Mouse (Mus musculus): ENCODE measurements around the gene Rit1.

Rit1 gene

GRCm38 (mm10) chr3:88716399-88717197, at the start of gene Rit1:
TSS of gene Rit1 (plus strand) at chr3:88716838.
- Histone ChIP-seq H3K4me1 (replicated peaks; ENCODE audit: low read depth, low read length) (peaks cover 29% of the 10 kb centered on the region), H3K27me3 (ENCODE audit: insufficient read depth, low read length) (no peaks in the 10 kb centered on the region), H3K9me3 (ENCODE audit: low read length) (no peaks in the 10 kb centered on the region), H3K4me3 (replicated peaks; ENCODE audit: low read length) (peak within 1 kb of the TSS; percentile 82), H3K36me3 (ENCODE audit: insufficient read depth, low read length) (peaks cover 41% of the 10 kb centered on the region)
- no peak for TF ChIP-seq POU5F1 (IDR thresholded peaks at IDR 0.05; ENCODE audit: borderline replicate concordance, low read length)
- no peak for TF ChIP-seq CTCF (conservative IDR thresholded peaks at IDR 0.05; ENCODE audit: low read length)
- TF ChIP-seq NANOG (IDR thresholded peaks at IDR 0.05; ENCODE audit: borderline replicate concordance, low read length): no peak

- H3K36me3 ChIP-seq (ENCODE audit: insufficient read depth, low read length): no peaks in the 10 kb centered on the region
- peaks cover 38% of the 10 kb centered on the region for H3K9me3 ChIP-seq (ENCODE audit: low read length)
- no peak for TF ChIP-seq POU5F1 (IDR thresholded peaks at IDR 0.05; ENCODE audit: borderline replicate concordance, low read length)
- TF ChIP-seq NANOG (IDR thresholded peaks at IDR 0.05; ENCODE audit: borderline replicate concordance, low read length): no peak
- peak; percentile 51 for TF ChIP-seq CTCF (conservative IDR thresholded peaks at IDR 0.05; ENCODE audit: low read length)
- H3K4me1 ChIP-seq (replicated peaks; ENCODE audit: low read depth, low read length): peaks cover 4% of the 10 kb centered on the region
- no peak overlapping the region for H3K4me3 ChIP-seq (replicated peaks; ENCODE audit: low read length)
- H3K27me3 ChIP-seq (ENCODE audit: insufficient read depth, low read length): no peaks in the 10 kb centered on the region
These were observed 39.2 kb upstream of the Rit1 start for GRCm38 (mm10) chr3:88677399-88677798.

GRCm38 (mm10) chr3:88683814-88684213, 32.8 kb upstream of the Rit1 start:
- H3K4me3 ChIP-seq (replicated peaks; ENCODE audit: low read length): no peak overlapping the region
- H3K27me3 ChIP-seq (ENCODE audit: insufficient read depth, low read length): no peaks in the 10 kb centered on the region
- no peaks in the 10 kb centered on the region for H3K9me3 ChIP-seq (ENCODE audit: low read length)
- peaks cover 23% of the 10 kb centered on the region for H3K4me1 ChIP-seq (replicated peaks; ENCODE audit: low read depth, low read length)
- peaks cover 24% of the 10 kb centered on the region for H3K36me3 ChIP-seq (ENCODE audit: insufficient read depth, low read length)
- TF ChIP-seq CTCF (conservative IDR thresholded peaks at IDR 0.05; ENCODE audit: low read length): no peak
- no peak for TF ChIP-seq NANOG (IDR thresholded peaks at IDR 0.05; ENCODE audit: borderline replicate concordance, low read length)
- TF ChIP-seq POU5F1 (IDR thresholded peaks at IDR 0.05; ENCODE audit: borderline replicate concordance, low read length): no peak

DNA sequence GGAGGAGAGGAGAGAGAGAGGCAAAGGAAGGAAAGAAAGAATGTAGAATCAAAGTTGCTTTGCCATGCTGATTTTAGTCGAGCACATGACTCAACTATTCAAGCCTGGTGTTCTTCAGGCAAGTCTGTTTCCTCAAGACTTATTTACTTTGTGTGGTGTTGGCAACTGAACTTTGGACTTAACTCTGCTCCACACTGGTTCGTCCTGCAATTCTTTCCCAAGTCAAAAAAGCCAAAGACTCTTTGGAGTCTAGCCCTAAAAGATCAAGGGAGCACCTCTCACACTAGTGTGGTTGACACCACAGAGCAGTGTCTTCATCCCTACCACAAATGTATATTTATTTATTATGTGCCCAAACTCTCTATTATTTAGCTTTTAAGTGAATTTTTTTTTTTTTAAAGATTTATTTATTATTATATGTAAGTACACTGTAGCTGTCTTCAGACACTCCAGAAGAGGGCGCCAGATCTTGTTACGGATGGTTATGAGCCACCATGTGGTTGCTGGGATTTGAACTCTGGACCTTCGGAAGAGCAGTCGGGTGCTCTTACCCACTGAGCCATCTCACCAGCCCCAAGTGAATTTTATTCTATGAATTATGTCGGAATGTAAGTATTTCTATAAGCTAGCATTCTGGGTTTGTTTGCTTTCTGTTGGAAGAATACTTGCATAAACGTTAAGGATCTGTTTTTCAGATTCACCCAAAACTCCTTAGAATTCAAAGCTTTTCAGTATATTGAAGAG, 32.2 kb upstream of the Rit1 start:
- Histone ChIP-seq H3K36me3 (ENCODE audit: insufficient read depth, low read length) (peaks cover 30% of the 10 kb centered on the region), H3K4me3 (replicated peaks; ENCODE audit: low read length) (peak overlapping the region; percentile 97), H3K27me3 (ENCODE audit: insufficient read depth, low read length) (no peaks in the 10 kb centered on the region), H3K4me1 (replicated peaks; ENCODE audit: low read depth, low read length) (peaks cover 29% of the 10 kb centered on the region), H3K9me3 (ENCODE audit: low read length) (no peaks in the 10 kb centered on the region)
- TF ChIP-seq NANOG (IDR thresholded peaks at IDR 0.05; ENCODE audit: borderline replicate concordance, low read length) (no peak), CTCF (conservative IDR thresholded peaks at IDR 0.05; ENCODE audit: low read length) (no peak; the same call in 1 of the 2 replicates), POU5F1 (IDR thresholded peaks at IDR 0.05; ENCODE audit: borderline replicate concordance, low read length) (no peak)

DNA sequence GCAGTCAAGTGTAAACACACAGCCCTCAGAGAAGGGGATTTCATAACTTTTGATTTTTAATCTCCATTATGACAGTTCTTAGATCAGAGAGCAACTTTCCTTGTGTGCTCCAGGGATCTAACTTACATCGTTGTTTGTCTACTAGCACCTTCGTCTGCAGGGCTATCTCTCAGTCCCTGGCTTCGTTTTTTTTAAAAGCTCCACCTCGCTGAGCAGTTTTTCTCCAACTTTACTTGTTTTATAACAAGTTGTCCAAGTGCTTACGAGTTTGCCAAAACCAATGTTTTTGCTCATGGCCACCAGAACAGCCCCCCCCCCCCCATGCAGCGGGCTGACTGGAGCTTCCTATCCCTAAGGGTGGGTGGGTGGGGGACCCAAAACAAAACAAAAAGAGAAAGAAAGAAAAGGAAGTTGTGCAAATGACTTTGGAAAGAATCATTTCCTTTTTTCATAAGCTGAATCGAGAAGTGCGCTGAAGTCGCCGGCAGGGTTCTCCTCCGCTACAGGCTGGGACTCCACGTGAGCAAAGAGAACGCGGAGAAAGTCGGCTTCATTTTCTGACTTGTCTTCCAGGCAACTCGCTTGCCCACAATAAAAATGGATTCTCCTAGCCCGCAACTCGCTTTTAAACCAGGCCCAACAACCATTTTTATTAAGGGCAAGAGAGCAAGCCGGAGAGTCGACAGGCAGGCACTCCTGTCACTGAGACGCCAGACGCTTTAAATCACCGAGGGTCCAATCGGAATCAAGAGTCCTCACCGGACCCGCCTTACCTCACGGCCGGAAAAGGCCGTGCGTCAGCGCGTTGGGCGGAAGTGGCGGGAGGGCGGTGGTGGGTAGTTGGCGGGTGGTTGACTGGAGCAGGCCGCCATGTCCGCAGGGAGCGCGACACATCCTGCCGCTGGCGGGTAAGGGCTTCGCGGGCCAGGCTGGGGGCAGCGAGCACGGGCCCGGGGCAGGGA, 31.4 kb upstream of the Rit1 start, which contains the start of gene Khdc4:
Gene Khdc4 (plus strand): TSS at position 824 of the 962 bp plus-strand sequence.
- TF ChIP-seq POU5F1 (IDR thresholded peaks at IDR 0.05; ENCODE audit: borderline replicate concordance, low read length) (no peak), CTCF (conservative IDR thresholded peaks at IDR 0.05; ENCODE audit: low read length) (no peak), NANOG (IDR thresholded peaks at IDR 0.05; ENCODE audit: borderline replicate concordance, low read length) (no peak)
- H3K36me3 ChIP-seq (ENCODE audit: insufficient read depth, low read length): peaks cover 39% of the 10 kb centered on the region
- no peaks in the 10 kb centered on the region for H3K9me3 ChIP-seq (ENCODE audit: low read length)
- H3K4me3 ChIP-seq (replicated peaks; ENCODE audit: low read length): peak within 1 kb of the TSS; percentile 97
- no peaks in the 10 kb centered on the region for H3K27me3 ChIP-seq (ENCODE audit: insufficient read depth, low read length)
- peaks cover 37% of the 10 kb centered on the region for H3K4me1 ChIP-seq (replicated peaks; ENCODE audit: low read depth, low read length)

DNA sequence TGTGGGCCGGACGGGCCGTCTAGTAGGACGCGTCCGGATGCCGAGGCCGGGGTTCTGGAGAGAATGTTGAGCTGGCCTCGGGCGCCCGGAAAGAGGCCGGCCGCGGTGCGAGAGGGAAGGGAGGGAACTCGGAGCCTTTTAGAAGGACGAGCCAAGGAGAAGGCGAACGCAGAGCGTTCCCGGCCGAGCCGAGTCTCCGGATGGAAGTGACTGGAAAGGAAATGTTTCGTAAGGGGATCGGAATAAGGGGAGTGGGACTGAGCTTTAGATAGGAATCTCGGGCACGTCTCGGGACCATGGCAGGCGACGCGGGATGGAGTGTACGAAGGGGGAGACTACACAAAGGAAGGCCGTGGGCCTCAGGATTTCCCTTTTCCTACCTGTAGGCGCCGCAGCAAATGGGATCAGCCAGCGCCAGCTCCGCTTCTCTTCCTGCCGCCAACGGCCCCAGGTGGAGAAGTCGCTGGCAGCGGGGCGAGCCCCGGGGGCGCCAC, 30.6 kb upstream of the Rit1 start:
- Histone ChIP-seq H3K36me3 (ENCODE audit: insufficient read depth, low read length) (peaks cover 46% of the 10 kb centered on the region), H3K4me1 (replicated peaks; ENCODE audit: low read depth, low read length) (peaks cover 41% of the 10 kb centered on the region), H3K9me3 (ENCODE audit: low read length) (no peaks in the 10 kb centered on the region), H3K27me3 (ENCODE audit: insufficient read depth, low read length) (no peaks in the 10 kb centered on the region), H3K4me3 (replicated peaks; ENCODE audit: low read length) (peak overlapping the region; percentile 97)
- no peak for TF ChIP-seq POU5F1 (IDR thresholded peaks at IDR 0.05; ENCODE audit: borderline replicate concordance, low read length)
- TF ChIP-seq NANOG (IDR thresholded peaks at IDR 0.05; ENCODE audit: borderline replicate concordance, low read length): no peak

DNA sequence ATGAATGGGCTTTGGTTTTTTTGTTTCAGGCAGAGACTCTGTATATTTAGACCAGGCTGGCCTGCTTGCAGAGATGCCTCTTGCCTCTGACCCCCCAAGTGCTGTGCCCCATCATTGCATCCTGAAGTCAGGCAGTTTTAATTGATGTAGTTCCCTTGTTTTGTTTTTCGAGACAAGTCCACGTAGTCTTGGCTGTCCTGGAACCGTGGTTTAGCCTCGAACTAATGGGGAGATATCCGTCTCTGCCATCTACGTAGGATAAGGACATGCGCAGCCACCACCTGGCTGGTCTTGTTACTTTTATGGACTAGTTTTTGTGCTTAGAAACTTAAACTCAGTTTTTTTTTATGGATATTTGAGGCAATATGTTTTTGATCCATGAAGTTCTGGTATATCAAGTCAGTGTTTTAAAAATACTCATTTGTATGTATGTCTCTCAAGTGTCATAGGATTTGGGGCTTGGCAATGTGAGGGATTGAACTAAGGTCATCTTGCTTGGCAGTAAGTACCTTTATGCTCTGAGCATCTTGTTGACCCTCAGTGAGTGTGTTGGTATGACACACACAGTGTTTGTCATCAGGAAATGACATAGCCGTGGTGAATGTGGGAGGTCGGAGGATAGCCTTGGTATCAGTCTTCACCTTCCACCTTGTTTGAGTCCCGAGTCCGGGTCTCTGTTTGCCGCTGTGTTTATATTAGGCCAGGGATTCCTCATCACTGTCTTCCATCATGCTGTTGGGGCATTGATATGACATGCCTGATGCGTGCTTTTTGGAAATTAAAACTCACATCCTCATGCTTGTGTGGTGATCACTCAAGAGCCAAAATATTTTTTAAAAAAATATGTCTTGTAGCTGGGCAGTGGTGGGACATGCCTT, 29.7 kb upstream of the Rit1 start:
- Histone ChIP-seq H3K36me3 (ENCODE audit: insufficient read depth, low read length) (peaks cover 55% of the 10 kb centered on the region), H3K9me3 (ENCODE audit: low read length) (no peaks in the 10 kb centered on the region), H3K4me3 (replicated peaks; ENCODE audit: low read length) (peak overlapping the region; percentile 97), H3K4me1 (replicated peaks; ENCODE audit: low read depth, low read length) (peaks cover 41% of the 10 kb centered on the region), H3K27me3 (ENCODE audit: insufficient read depth, low read length) (no peaks in the 10 kb centered on the region)
- TF ChIP-seq CTCF (conservative IDR thresholded peaks at IDR 0.05; ENCODE audit: low read length): no peak
- TF ChIP-seq POU5F1 (IDR thresholded peaks at IDR 0.05; ENCODE audit: borderline replicate concordance, low read length): no peak
- no peak for TF ChIP-seq NANOG (IDR thresholded peaks at IDR 0.05; ENCODE audit: borderline replicate concordance, low read length)
